Mouse (Mus musculus) midbrain, embryonic 14.5 days (tissue): ENCODE data around the gene Lcor. TPM values are rescaled to one million over a fixed set of nuclear protein-coding genes. Genes with fewer than 3 reads are reported as not detected.

Source experiments
- ATAC-seq: fragments of 200-750 bp; cut with Nextera tagmentation; 2 replicates; pipeline ENCODE4 v1.8.0; 2017; ENCODE audit warnings: moderate number of reproducible peaks, moderate library complexity; ENCODE audit not compliant: low FRiP score, low TSS enrichment
- DNase-seq: peaks from one replicate; pipeline ENCODE4 v3.0.0-alpha.2; 2015
- H3K27ac ChIP-seq: fragments of 300-500 bp; sonication (generic); replicated peaks from 2 replicates; pipeline ENCODE4 v1.5.1; 2014; ENCODE audit warnings: mild to moderate bottlenecking, low read depth, low read length, moderate library complexity
- H3K27me3 ChIP-seq: fragments of 300-500 bp; sonication (generic); 2 replicates; pipeline ENCODE4 v1.6.1; 2014; ENCODE audit warnings: low read length, control low read depth, mixed read lengths; ENCODE audit not compliant: control insufficient read depth, insufficient read depth
- H3K36me3 ChIP-seq: fragments of 300-500 bp; sonication (generic); 2 replicates; pipeline ENCODE4 v1.6.1; 2014; ENCODE audit warnings: low read length, control low read depth; ENCODE audit not compliant: control insufficient read depth, insufficient read depth
- H3K4me1 ChIP-seq: fragments of 300-500 bp; sonication (generic); 2 replicates; pipeline ENCODE4 v1.6.1; 2014; ENCODE audit warnings: mild to moderate bottlenecking, antibody characterized with exemption, low read length, control low read depth; ENCODE audit not compliant: control insufficient read depth, insufficient read depth
- H3K4me2 ChIP-seq: fragments of 300-500 bp; sonication (generic); 2 replicates; pipeline ENCODE4 v1.6.1; 2014; ENCODE audit warnings: mild to moderate bottlenecking, low read length, moderate library complexity
- H3K4me3 ChIP-seq: fragments of 300-500 bp; sonication (generic); replicated peaks from 2 replicates; pipeline ENCODE4 v1.5.1; 2014; ENCODE audit warnings: low read depth, low read length
- H3K9ac ChIP-seq: fragments of 300-500 bp; sonication (generic); replicated peaks from 2 replicates; pipeline ENCODE4 v1.6.1; 2014; ENCODE audit warnings: mild to moderate bottlenecking, low read length, moderate library complexity
- H3K9me3 ChIP-seq: fragments of 300-500 bp; sonication (generic); 2 replicates; pipeline ENCODE4 v1.6.1; 2016; ENCODE audit warnings: low read length, control low read depth, mixed read lengths; ENCODE audit not compliant: control insufficient read depth
- WGBS: fragments of 180-500 bp; shearing (Covaris S2); extraction: QIAGEN DNeasy Blood & Tissue Kit; methylation state at CpG from one replicate; pipeline ENCODE4 v1.1.7; 2014; 5-methylcytosine and 5-hydroxymethylcytosine counted together
- polyA plus RNA-seq: library from polyadenylated mRNA; unstranded; fragments of >200 nt; fragmentation: Nextera tagmentation; extraction: Ambion mirVana; gene quantifications from 2 replicates; pipeline ENCODE4 v1.2.1, GENCODE M21; 2014

The Lcor gene
- polyA plus RNA-seq, 1 experiment from 2014 or later, result 24.3 TPM

DNA sequence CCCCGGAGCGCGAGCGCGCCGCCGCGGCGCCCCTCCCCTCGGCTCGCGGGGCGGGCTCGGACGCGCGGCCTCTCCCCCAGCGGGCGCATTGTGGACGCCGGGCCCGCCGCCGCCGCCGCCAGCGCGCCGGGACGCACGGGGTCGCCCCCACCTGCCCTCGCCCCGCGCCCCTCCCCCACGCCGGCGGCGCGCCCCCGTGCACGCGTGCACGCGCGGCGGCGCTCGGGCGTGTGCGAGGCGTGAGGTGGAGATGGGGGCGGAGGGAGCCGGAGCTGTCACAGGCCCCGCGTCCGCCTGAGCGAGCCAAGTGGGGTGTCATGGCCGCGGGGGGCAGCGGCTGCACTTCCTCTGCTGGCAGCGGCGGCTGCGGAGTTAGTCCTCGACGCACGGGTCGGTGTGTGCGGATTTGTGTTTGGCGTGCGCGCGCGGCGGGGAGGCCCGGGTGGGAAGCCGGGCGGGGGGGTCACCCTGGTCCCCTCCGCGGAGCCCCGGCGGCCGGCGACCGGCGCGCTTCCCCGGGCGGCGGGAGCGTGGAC lies 540 bp downstream of the Lcor start:
- WGBS, result under 1% methylated on average over 55 of the region's 91 CpGs
- Histone ChIP-seq H3K27ac (peak overlapping the region; percentile 99), H3K4me3 (peak overlapping the region; percentile 81), H3K9me3 (no peaks in the 10 kb centered on the region), H3K4me2 (peak overlapping the region; percentile 77), H3K36me3 (no peaks in the 10 kb centered on the region), H3K9ac (peak overlapping the region; percentile 89), H3K27me3 (no peaks in the 10 kb centered on the region), H3K4me1 (peaks cover 28% of the 10 kb centered on the region)
- DNase-seq, result peak; percentile 88
- ATAC-seq, result peak; percentile 82

DNA sequence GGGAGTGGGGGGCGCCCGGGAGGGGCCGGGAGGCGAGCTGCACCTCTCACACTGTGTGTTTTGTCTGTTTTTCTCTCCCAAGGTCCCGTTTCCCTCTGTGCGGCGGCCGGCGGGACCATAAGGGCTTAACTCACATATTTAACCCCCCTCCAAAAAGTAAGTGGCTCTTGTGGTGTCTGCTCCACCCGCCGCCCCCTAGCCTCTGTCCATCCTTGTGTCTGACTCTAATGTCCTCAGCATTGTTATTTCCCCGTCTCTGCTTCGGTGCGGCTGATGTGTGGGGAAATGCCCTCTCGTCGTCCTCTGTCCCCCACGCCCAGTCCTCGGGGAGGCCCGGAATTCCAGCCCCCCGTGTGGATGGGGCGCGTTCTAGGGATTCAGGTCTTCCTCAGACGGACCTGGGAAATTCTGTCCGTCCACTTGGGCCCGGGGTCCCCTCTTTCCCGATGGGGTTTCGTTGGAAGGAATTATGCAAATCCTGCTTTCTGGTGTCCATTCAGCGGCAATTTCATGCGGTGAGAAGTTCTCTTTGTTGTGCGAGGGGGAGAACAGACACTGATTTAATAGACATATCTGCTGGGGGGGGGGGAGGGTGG lies 1.1 kb downstream of the Lcor start:
- DNase-seq (peak; percentile 69), ATAC-seq (peak; percentile 51)
- no peaks in the 10 kb centered on the region for H3K9me3 ChIP-seq
- H3K27me3 ChIP-seq, result no peaks in the 10 kb centered on the region
- peaks cover 28% of the 10 kb centered on the region for H3K4me1 ChIP-seq
- H3K4me3 ChIP-seq, result peak overlapping the region; percentile 81
- H3K4me2 ChIP-seq, result peak overlapping the region; percentile 77
- H3K36me3 ChIP-seq, result no peaks in the 10 kb centered on the region
- under 1% methylated on average over 30 of the region's 30 CpGs for WGBS
- H3K27ac ChIP-seq, result peak overlapping the region; percentile 99
- H3K9ac ChIP-seq, result peak overlapping the region; percentile 89

DNA sequence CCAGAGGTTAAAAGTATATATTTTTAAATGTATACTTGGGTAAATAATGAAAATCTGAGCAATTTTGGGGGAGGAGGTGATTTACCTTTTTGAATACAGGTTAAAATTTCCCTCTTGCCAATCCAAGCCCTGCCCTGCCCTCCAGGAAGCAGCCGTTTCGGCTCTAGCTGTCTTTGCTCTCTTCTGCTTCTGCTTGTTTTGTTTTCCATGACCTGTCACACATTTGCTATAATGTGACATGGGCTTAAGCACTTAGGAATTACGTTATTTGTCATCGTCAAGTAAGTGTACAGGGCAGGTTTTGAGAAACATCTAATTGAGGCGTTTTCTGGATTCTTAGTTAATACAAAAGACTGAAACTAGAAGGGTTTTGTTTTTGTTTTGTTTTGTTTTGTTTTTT lies 1.9 kb downstream of the Lcor start:
- Histone ChIP-seq H3K27me3 (no peaks in the 10 kb centered on the region), H3K4me3 (peak overlapping the region; percentile 81), H3K4me1 (peaks cover 28% of the 10 kb centered on the region), H3K4me2 (peak overlapping the region; percentile 77), H3K27ac (no peak overlapping the region), H3K9me3 (no peaks in the 10 kb centered on the region), H3K9ac (peak overlapping the region; percentile 89; the same call in 1 of the 2 replicates), H3K36me3 (no peaks in the 10 kb centered on the region)
- DNase-seq, result peak; percentile 23
- no peak for ATAC-seq
- WGBS, result 10% methylated on average over 5 of the region's 5 CpGs

DNA sequence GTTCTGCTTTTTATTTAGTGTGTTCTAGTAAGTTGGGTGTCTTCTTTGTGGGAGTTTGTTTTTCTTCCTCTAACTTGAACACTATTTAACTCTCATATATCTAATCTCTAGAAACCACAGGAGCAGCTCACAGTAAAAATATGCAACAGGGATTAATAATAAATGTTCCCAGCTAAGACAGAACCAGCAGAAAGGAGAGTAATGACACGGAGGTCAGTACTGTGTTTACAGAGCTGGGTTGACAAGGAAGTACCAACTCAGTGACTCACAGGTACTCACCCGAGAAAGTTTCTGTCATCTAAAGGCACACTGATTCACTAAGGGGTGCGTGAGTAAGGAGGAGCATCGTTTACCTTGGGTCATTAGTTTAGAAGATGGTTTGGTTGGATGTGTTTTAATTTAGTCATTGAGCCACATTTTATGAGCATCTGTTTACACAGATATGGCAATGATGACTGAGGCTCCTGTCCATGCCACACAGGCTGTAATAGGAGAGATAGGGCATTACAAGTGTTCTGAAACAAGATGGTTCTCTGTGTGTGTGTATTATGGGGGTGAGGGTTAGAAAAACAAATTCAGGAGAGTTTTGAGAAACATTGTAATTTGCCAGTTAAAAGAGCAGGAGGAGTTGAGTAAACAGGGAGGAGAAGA lies 13.1 kb downstream of the Lcor start:
- Histone ChIP-seq H3K27me3 (no peaks in the 10 kb centered on the region), H3K27ac (no peak overlapping the region), H3K9ac (no peak overlapping the region), H3K4me2 (no peak overlapping the region), H3K4me1 (no peaks in the 10 kb centered on the region), H3K36me3 (no peaks in the 10 kb centered on the region; the same call in 1 of the 2 replicates), H3K4me3 (no peak overlapping the region), H3K9me3 (no peaks in the 10 kb centered on the region)
- ATAC-seq (no peak), DNase-seq (no peak)
- WGBS, result 83% methylated on average over 4 of the region's 4 CpGs

DNA sequence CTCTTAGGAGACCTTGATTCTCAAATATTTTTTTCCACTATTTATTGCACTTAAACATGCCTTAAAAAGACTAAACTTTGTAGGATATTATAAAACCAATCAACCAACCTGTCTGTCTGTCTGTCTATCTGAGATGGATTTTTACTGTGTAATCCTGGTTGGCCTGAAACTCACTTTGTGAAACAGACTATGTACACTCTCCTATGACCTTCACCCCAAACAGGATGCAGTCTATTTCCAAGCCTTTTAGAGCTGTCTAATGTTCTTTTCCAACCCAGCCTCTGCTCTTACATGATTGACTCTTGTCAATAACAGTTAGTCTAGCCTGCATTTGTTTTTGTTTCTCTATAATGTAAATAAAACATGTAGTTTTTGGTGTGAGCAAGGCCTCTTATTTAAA lies 13.6 kb downstream of the Lcor start:
- Histone ChIP-seq H3K4me2 (no peak overlapping the region), H3K36me3 (no peaks in the 10 kb centered on the region; the same call in 1 of the 2 replicates), H3K9ac (no peak overlapping the region), H3K27me3 (no peaks in the 10 kb centered on the region), H3K27ac (no peak overlapping the region), H3K4me1 (no peaks in the 10 kb centered on the region), H3K9me3 (no peaks in the 10 kb centered on the region), H3K4me3 (no peak overlapping the region)
- DNase-seq, result no peak
- no peak for ATAC-seq

DNA sequence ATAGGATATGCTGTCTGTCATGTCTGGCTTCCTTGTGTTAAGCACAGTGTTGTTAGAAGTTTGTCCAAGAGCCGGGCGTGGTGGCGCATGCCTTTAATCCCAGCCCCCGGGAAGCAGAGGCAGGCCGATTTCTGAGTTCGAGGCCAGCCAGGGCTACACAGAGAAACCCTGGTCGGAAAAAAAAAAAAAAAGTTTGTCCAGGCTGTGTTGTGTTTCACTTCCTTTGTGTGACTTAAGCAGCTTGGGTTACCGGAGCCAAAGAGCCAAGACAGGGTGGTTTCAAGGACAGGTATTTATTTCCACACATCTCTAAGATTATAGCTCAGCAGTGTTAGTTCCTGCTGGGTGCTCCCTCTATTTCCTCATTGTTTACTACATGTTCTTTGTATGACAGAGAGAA lies 25.4 kb downstream of the Lcor start:
- Histone ChIP-seq H3K4me2 (no peak overlapping the region), H3K4me3 (no peak overlapping the region), H3K27me3 (no peaks in the 10 kb centered on the region), H3K27ac (no peak overlapping the region), H3K9ac (no peak overlapping the region), H3K36me3 (no peaks in the 10 kb centered on the region), H3K9me3 (no peaks in the 10 kb centered on the region), H3K4me1 (no peaks in the 10 kb centered on the region)
- ATAC-seq (no peak), DNase-seq (no peak)
- 98% methylated on average over 8 of the region's 8 CpGs for WGBS

DNA sequence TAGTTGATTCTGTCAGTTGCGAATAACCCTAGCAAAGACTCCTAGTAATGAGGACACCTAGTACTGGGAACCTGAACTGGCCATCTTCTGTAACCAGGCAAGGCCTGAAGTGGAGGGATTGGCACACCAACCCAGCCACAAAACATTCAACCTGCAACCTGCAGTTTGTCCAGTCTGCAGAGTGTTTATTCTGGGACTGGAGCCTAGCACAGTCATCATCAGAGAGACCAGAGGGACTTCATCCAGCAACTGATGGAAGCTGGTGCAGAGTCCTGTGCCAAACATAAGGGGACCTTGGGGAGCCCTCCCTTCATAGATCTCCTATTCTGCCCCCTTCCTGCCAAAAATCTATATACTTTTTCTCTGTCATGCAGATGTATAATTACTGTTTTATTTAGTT lies 32.4 kb downstream of the Lcor start:
- 100% methylated on average over 1 of the region's 1 CpGs for WGBS
- no peaks in the 10 kb centered on the region for H3K27me3 ChIP-seq
- no peak overlapping the region for H3K27ac ChIP-seq
- no peaks in the 10 kb centered on the region for H3K9me3 ChIP-seq
- no peak overlapping the region for H3K4me3 ChIP-seq
- H3K4me1 ChIP-seq, result no peaks in the 10 kb centered on the region
- no peak for DNase-seq
- H3K4me2 ChIP-seq, result no peak overlapping the region
- no peak for ATAC-seq
- no peaks in the 10 kb centered on the region for H3K36me3 ChIP-seq
- H3K9ac ChIP-seq, result no peak overlapping the region

DNA sequence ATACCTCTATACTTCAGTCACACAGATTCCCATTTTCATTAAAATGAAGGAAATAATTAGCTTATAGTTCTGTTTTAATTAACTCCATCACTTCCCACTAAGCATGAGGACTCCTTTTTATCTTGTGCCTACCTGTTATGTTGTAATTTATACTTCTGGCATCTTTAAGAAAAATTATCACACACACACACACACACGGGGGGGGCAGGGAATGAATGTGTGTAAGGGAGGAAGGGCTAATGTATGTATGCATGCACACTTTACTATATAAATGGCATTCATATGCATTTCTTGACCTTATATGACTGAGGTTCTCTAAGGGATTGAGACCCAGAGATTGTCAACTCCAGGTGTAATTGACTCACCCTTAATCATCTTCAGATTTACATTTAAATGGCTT lies 33.1 kb downstream of the Lcor start:
- ATAC-seq, result no peak

DNA sequence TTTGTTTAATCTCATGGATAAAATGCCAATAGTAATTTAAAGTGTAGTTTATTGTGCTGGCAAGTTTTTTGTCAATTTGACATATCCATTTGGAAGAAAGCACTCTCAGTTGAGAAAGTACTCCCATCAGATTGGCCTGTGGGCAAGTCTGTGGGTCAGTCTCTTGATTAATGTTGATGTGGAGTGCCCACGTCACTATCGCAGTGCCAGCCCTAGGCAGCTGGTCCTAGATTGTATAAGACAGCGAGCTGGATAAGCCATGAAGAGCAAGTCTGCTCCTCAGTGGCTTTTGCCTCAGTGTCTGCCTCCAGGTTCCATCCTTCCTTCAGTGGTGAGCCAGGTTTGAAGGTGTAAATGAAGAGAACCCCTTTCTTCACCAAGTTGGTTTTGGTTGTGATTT lies 34.6 kb downstream of the Lcor start:
- DNase-seq (no peak), ATAC-seq (no peak)
- Histone ChIP-seq H3K27me3 (no peaks in the 10 kb centered on the region), H3K4me3 (no peak overlapping the region), H3K27ac (no peak overlapping the region), H3K9me3 (no peaks in the 10 kb centered on the region), H3K9ac (no peak overlapping the region), H3K4me2 (no peak overlapping the region), H3K4me1 (peaks cover under 1% of the 10 kb centered on the region; the same call in 1 of the 2 replicates), H3K36me3 (no peaks in the 10 kb centered on the region)
- 84% methylated on average over 3 of the region's 3 CpGs for WGBS

More for the DNA sequence above, 33.1 kb downstream of the Lcor start:
- DNase-seq, result no peak
- Histone ChIP-seq H3K27me3 (no peaks in the 10 kb centered on the region), H3K4me2 (no peak overlapping the region), H3K4me3 (no peak overlapping the region), H3K36me3 (no peaks in the 10 kb centered on the region), H3K9ac (no peak overlapping the region), H3K4me1 (no peaks in the 10 kb centered on the region), H3K9me3 (no peaks in the 10 kb centered on the region), H3K27ac (no peak overlapping the region)
- WGBS, result 90% methylated on average over 1 of the region's 1 CpGs
